Mouse (Mus musculus) megakaryocyte, embryonic 14.5 days (primary cell): ENCODE measurements around the gene Pcsk6. TPM values are rescaled to one million over a fixed set of nuclear protein-coding genes. Genes with fewer than 3 reads are reported as not detected.

Experiments used
- H3K27me3 ChIP-seq: replicated peaks from 2 replicates; pipeline ENCODE3; 2012; ENCODE audit warnings: inconsistent platforms
- H3K36me3 ChIP-seq: replicated peaks from 2 replicates; pipeline ENCODE3; 2012; ENCODE audit warnings: low read length, inconsistent platforms, mixed read lengths
- H3K4me1 ChIP-seq: 2 replicates; pipeline ENCODE4 v1.6.1; 2012; ENCODE audit warnings: inconsistent platforms
- H3K4me3 ChIP-seq: replicated peaks from 2 replicates; pipeline ENCODE3; 2012; ENCODE audit warnings: moderate library complexity, mild to moderate bottlenecking, inconsistent platforms
- H3K9me3 ChIP-seq: 2 replicates; pipeline ENCODE4 v1.6.1; 2012; ENCODE audit warnings: inconsistent platforms
- FLI1 ChIP-seq: IDR thresholded peaks from 2 replicates; pipeline ENCODE4 v1.6.1; 2012; ENCODE audit warnings: low read length, inconsistent platforms, mixed read lengths
- GATA1 ChIP-seq: IDR thresholded peaks from 3 replicates; pipeline ENCODE4 v1.6.1; 2012; ENCODE audit warnings: mixed read lengths, low read length, inconsistent platforms, borderline replicate concordance
- polyA plus RNA-seq: library from polyadenylated mRNA; stranded (reverse); fragments of >175 nt; gene quantifications from 2 replicates; pipeline ENCODE4 v1.2.3, GENCODE M21; 2012; ENCODE audit warnings: low replicate concordance; ENCODE audit not compliant: insufficient read depth

Pcsk6 gene
- polyA plus RNA-seq, 1 experiment = not detected

- Histone ChIP-seq H3K36me3 (no peaks in the 10 kb centered on the region), H3K4me3 (no peak overlapping the region), H3K4me1 (peaks cover 4% of the 10 kb centered on the region; the same call in 1 of the 2 replicates), H3K9me3 (no peaks in the 10 kb centered on the region), H3K27me3 (peaks cover 9% of the 10 kb centered on the region)
- TF ChIP-seq FLI1 (no peak), GATA1 (no peak)
These were observed 73.7 kb downstream of the Pcsk6 start for GRCm38 (mm10) chr7:65935211-65935610.

GRCm38 (mm10) chr7:65940988-65941387, 79.5 kb downstream of the Pcsk6 start:
- H3K9me3 ChIP-seq = no peaks in the 10 kb centered on the region
- H3K36me3 ChIP-seq = no peaks in the 10 kb centered on the region
- H3K4me1 ChIP-seq = no peaks in the 10 kb centered on the region
- H3K27me3 ChIP-seq = peaks cover 2% of the 10 kb centered on the region
- no peak for TF ChIP-seq GATA1
- TF ChIP-seq FLI1 = no peak
- no peak overlapping the region for H3K4me3 ChIP-seq

- Histone ChIP-seq H3K9me3 (no peaks in the 10 kb centered on the region), H3K4me3 (no peak overlapping the region), H3K36me3 (no peaks in the 10 kb centered on the region), H3K27me3 (peaks cover 6% of the 10 kb centered on the region), H3K4me1 (no peaks in the 10 kb centered on the region)
- no peak for TF ChIP-seq GATA1
- TF ChIP-seq FLI1 = no peak
These were observed 83.9 kb downstream of the Pcsk6 start for GRCm38 (mm10) chr7:65945342-65945993.

DNA sequence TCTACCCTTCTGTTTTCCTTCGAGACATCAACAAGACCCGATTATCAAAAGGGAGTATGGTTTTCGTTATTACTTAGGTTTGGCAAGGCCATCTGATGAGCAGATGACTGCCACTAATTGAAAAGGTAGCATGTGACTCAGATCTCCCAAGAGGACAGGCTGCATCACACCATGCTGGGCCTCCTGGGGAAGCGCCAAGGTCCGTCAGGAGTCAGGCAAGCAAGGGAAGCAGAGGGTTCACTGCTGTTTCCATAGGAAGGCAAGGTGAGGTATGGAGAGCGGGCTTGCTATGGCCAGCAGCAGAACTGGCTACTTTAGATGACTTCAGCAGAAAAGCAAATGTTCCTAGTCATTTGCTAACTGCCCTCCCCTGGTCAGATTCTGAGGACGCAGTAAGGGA, 84.9 kb downstream of the Pcsk6 start:
- TF ChIP-seq GATA1 (no peak), FLI1 (no peak)
- peaks cover 6% of the 10 kb centered on the region for H3K27me3 ChIP-seq
- no peak overlapping the region for H3K4me3 ChIP-seq
- no peaks in the 10 kb centered on the region for H3K9me3 ChIP-seq
- H3K4me1 ChIP-seq = no peaks in the 10 kb centered on the region
- no peaks in the 10 kb centered on the region for H3K36me3 ChIP-seq

GRCm38 (mm10) chr7:65948891-65949290, 87.4 kb downstream of the Pcsk6 start:
- Histone ChIP-seq H3K36me3 (no peaks in the 10 kb centered on the region), H3K4me3 (no peak overlapping the region), H3K4me1 (no peaks in the 10 kb centered on the region), H3K9me3 (no peaks in the 10 kb centered on the region), H3K27me3 (peaks cover 6% of the 10 kb centered on the region)
- no peak for TF ChIP-seq GATA1
- TF ChIP-seq FLI1 = no peak

DNA sequence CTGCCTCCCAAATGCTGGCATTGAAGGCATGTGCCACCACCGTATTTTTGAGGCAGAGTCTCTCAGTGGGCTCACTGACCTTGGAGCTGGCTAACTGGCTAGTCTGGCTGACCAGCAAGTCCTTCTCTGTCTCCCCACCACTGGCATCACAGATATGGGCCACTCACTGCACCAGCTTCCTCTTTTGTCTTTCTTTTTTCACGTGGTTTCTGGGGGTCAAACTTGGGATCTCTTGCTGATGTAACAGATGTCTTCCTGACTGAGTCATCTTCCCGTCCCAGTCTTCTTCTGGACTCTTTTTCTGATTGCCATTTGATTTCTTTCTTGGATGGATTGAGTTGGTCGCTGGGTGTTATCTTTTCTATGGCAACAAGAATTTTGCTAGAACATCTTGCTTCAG, 93.0 kb downstream of the Pcsk6 start:
- H3K36me3 ChIP-seq = no peaks in the 10 kb centered on the region
- H3K9me3 ChIP-seq = peaks cover 7% of the 10 kb centered on the region; the same call in 1 of the 2 replicates
- no peaks in the 10 kb centered on the region for H3K4me1 ChIP-seq
- TF ChIP-seq FLI1 (no peak), GATA1 (no peak)
- H3K27me3 ChIP-seq = no peaks in the 10 kb centered on the region
- no peak overlapping the region for H3K4me3 ChIP-seq

DNA sequence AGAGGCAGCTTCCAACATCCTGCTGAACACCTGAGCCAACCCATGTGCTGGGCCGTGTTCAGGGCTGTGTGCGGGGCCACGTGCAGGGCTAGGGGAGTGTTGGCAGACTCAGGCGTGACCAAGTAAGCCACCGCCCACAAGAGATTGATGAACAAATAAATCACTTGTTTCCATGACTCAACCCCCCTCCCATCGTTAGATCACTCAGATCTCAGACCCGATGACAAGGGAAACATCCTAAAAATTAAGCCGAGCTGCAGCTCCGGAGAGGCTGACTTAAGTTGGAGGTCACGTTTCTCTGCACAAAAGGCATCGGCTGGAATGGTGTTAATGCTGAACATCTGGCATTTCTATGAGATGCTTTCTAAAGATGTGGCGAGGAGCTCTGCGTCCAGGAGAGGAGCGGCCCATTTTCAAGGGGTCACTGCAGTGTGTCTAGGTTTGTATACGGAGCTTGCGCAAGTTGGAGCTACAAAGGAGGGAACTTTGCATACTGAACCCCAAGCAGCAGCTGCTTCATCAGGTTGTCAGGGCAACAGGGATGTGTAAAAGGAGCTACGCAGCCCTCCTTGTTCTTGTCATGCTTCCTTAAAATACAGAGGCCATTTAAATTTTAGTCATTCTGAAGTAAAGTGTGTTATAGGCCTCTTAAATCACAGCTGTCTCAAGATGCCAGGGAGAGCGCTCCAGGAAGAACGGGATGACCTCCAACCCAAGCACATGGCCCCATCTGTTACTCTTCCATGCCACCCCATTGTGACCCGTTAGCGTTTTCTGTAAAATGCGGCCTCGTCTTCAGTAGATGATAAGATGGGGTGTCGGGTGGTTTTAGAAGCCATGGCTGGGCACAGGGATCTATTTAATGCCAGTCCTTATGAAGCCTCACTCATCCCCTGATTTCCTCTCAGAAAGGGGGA, 94.0 kb downstream of the Pcsk6 start:
- TF ChIP-seq FLI1 (no peak), GATA1 (no peak)
- Histone ChIP-seq H3K27me3 (no peaks in the 10 kb centered on the region), H3K4me1 (no peaks in the 10 kb centered on the region)

GRCm38 (mm10) chr7:65957245-65957644, 95.7 kb downstream of the Pcsk6 start:
- no peaks in the 10 kb centered on the region for H3K36me3 ChIP-seq
- TF ChIP-seq FLI1 (no peak), GATA1 (no peak)
- peaks cover 7% of the 10 kb centered on the region; the same call in 1 of the 2 replicates for H3K9me3 ChIP-seq
- H3K4me3 ChIP-seq = no peak overlapping the region
- H3K4me1 ChIP-seq = no peaks in the 10 kb centered on the region
- H3K27me3 ChIP-seq = no peaks in the 10 kb centered on the region

More for the DNA sequence above, 94.0 kb downstream of the Pcsk6 start:
- peaks cover 7% of the 10 kb centered on the region; the same call in 1 of the 2 replicates for H3K9me3 ChIP-seq
- H3K4me3 ChIP-seq = no peak overlapping the region
- H3K36me3 ChIP-seq = no peaks in the 10 kb centered on the region

DNA sequence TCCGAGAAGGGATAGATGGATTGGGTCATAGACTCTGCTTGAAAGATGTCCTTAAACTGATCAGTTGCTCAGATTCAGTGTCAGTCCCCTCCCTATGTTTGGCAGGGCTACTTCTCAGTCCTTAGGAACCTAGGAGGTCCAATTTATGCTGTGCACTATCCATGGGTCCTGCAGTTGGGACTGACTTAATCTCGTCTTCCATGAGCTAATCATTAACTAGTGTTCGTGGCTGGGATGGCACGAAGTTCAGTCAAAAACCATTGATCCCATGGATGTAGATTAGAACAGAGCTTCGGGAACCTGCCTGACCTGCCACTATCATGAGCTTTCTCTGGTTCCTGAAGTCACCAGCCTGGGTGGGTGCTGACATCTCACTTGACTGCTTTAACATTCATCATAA, 96.6 kb downstream of the Pcsk6 start:
- Histone ChIP-seq H3K9me3 (peaks cover 14% of the 10 kb centered on the region; the same call in 1 of the 2 replicates), H3K27me3 (no peaks in the 10 kb centered on the region), H3K4me1 (no peaks in the 10 kb centered on the region), H3K36me3 (no peaks in the 10 kb centered on the region), H3K4me3 (no peak overlapping the region)
- TF ChIP-seq FLI1 (no peak), GATA1 (no peak)
